Mouse (Mus musculus): ENCODE measurements around the gene Fam162a. TPM values are rescaled to one million over a fixed set of nuclear protein-coding genes. Genes with fewer than 3 reads are reported as not detected.
A peak's percentile ranks its signal among the peaks of the same experiment; 100 is the strongest.

Gene Fam162a
- polyA plus RNA-seq, 1 experiment, result 94.6 TPM

DNA sequence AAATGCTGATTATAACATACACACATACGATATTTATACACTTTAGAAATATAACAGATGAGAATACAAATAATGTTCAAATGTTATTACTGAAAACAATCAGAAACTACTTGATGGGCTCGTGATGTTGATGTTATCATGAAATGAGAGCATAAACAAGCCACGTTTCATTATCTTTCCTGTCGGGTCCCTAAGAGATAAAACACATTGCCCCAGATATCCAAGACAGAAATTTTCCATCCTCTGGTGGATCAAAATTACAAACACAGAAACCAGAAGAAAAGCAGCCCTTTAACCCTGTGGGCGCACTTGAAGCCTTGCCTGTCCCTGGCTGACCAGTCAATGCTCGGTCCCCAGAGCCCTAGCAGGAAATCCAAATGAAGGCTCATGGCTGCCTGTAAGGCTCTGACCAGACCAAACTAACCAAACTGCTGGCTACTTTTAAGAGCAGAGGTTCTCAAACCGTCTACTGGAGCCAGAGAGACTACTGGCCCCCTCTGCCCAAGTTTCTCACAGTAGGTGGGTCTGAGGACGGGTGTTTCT lies 13.4 kb downstream of the Fam162a start:
- no peak for TF ChIP-seq CTCF (conservative IDR thresholded peaks at IDR 0.05; ENCODE audit: insufficient read depth, insufficient read length, low read depth, low read length)
- no peak for TF ChIP-seq POLR2A (IDR thresholded peaks at IDR 0.05; ENCODE audit: low read depth, low read length)
- no peaks in the 10 kb centered on the region for H3K36me3 ChIP-seq (ENCODE audit: control insufficient read depth, insufficient read depth, low read length)
- 71% methylated on average over 8 of the region's 8 CpGs for WGBS
- no peak overlapping the region for H3K4me3 ChIP-seq (ENCODE audit: insufficient read depth, low read depth, low read length)
- H3K4me1 ChIP-seq (ENCODE audit: control insufficient read depth, insufficient read depth, low read length), result no peaks in the 10 kb centered on the region
- peak overlapping the region; percentile 47; the same call in 1 of the 2 replicates for H3K27ac ChIP-seq (ENCODE audit: insufficient read depth, low read depth, low read length)
- H3K27me3 ChIP-seq (replicated peaks; ENCODE audit: control insufficient read depth, insufficient read depth, low read length), result no peaks in the 10 kb centered on the region
- peak; percentile 35 for DNase-seq

DNA sequence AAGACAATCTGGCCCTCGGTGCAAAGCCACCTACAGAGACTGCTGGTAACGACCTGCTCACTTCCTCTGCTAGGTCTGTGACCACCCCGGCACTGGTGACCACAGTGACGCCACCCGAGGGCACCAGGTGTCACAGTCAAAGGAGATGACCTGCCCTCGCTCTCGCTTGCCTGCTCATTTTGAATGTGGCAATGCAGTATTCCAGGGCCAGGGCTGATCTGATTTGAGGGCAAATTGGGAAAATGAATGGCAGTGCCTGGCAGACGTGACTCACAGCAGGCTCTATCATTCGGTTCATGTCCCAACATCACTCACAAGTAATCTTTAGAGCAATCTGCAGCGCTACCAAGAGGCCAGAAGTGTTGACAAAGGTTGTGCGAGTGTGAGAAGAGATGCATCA lies 15.0 kb downstream of the Fam162a start:
- no peak overlapping the region for H3K27ac ChIP-seq (ENCODE audit: insufficient read depth, low read depth, low read length)
- H3K27me3 ChIP-seq (replicated peaks; ENCODE audit: control insufficient read depth, insufficient read depth, low read length), result no peaks in the 10 kb centered on the region
- no peaks in the 10 kb centered on the region for H3K4me1 ChIP-seq (ENCODE audit: control insufficient read depth, insufficient read depth, low read length)
- WGBS, result 87% methylated on average over 11 of the region's 11 CpGs
- H3K36me3 ChIP-seq (ENCODE audit: control insufficient read depth, insufficient read depth, low read length), result no peaks in the 10 kb centered on the region
- no peak overlapping the region for H3K4me3 ChIP-seq (ENCODE audit: insufficient read depth, low read depth, low read length)
- TF ChIP-seq CTCF (conservative IDR thresholded peaks at IDR 0.05; ENCODE audit: insufficient read depth, insufficient read length, low read depth, low read length), result no peak
- TF ChIP-seq POLR2A (IDR thresholded peaks at IDR 0.05; ENCODE audit: low read depth, low read length), result no peak
- DNase-seq, result no peak

- H3K4me3 ChIP-seq (ENCODE audit: insufficient read depth, low read depth, low read length), result no peak overlapping the region
- H3K27me3 ChIP-seq (replicated peaks; ENCODE audit: control insufficient read depth, insufficient read depth, low read length), result no peaks in the 10 kb centered on the region
- H3K4me1 ChIP-seq (ENCODE audit: control insufficient read depth, insufficient read depth, low read length), result no peaks in the 10 kb centered on the region
- 96% methylated on average over 8 of the region's 8 CpGs for WGBS
- H3K36me3 ChIP-seq (ENCODE audit: control insufficient read depth, insufficient read depth, low read length), result no peaks in the 10 kb centered on the region
- no peak overlapping the region for H3K27ac ChIP-seq (ENCODE audit: insufficient read depth, low read depth, low read length)
- DNase-seq, result no peak
- no peak for TF ChIP-seq POLR2A (IDR thresholded peaks at IDR 0.05; ENCODE audit: low read depth, low read length)
- TF ChIP-seq CTCF (conservative IDR thresholded peaks at IDR 0.05; ENCODE audit: insufficient read depth, insufficient read length, low read depth, low read length), result no peak
Measured at GRCm38 (mm10) chr16:36054920-36055319, 16.5 kb downstream of the Fam162a start.

GRCm38 (mm10) chr16:36053524-36054275 lies 17.7 kb downstream of the Fam162a start:
- DNase-seq, result no peak
- TF ChIP-seq POLR2A (IDR thresholded peaks at IDR 0.05; ENCODE audit: low read depth, low read length) (no peak), CTCF (conservative IDR thresholded peaks at IDR 0.05; ENCODE audit: insufficient read depth, insufficient read length, low read depth, low read length) (no peak)
- Histone ChIP-seq H3K4me1 (ENCODE audit: control insufficient read depth, insufficient read depth, low read length) (no peaks in the 10 kb centered on the region), H3K36me3 (ENCODE audit: control insufficient read depth, insufficient read depth, low read length) (peaks cover 4% of the 10 kb centered on the region; the same call in 1 of the 2 replicates), H3K4me3 (ENCODE audit: insufficient read depth, low read depth, low read length) (no peak overlapping the region), H3K27me3 (replicated peaks; ENCODE audit: control insufficient read depth, insufficient read depth, low read length) (no peaks in the 10 kb centered on the region), H3K27ac (ENCODE audit: insufficient read depth, low read depth, low read length) (no peak overlapping the region)
- WGBS, result 84% methylated on average over 6 of the region's 6 CpGs

GRCm38 (mm10) chr16:36051491-36051890 lies 19.9 kb downstream of the Fam162a start:
- 89% methylated on average over 6 of the region's 6 CpGs for WGBS
- peaks cover 4% of the 10 kb centered on the region; the same call in 1 of the 2 replicates for H3K36me3 ChIP-seq (ENCODE audit: control insufficient read depth, insufficient read depth, low read length)
- TF ChIP-seq CTCF (conservative IDR thresholded peaks at IDR 0.05; ENCODE audit: insufficient read depth, insufficient read length, low read depth, low read length), result no peak
- no peak for TF ChIP-seq POLR2A (IDR thresholded peaks at IDR 0.05; ENCODE audit: low read depth, low read length)

GRCm38 (mm10) chr16:36047538-36047937 lies 23.9 kb downstream of the Fam162a start:
- no peak for DNase-seq
- WGBS, result 94% methylated on average over 4 of the region's 4 CpGs
- Histone ChIP-seq H3K4me1 (ENCODE audit: control insufficient read depth, insufficient read depth, low read length) (no peaks in the 10 kb centered on the region), H3K4me3 (ENCODE audit: insufficient read depth, low read depth, low read length) (no peak overlapping the region), H3K27ac (ENCODE audit: insufficient read depth, low read depth, low read length) (no peak overlapping the region), H3K27me3 (replicated peaks; ENCODE audit: control insufficient read depth, insufficient read depth, low read length) (no peaks in the 10 kb centered on the region), H3K36me3 (ENCODE audit: control insufficient read depth, insufficient read depth, low read length) (peaks cover 4% of the 10 kb centered on the region; the same call in 1 of the 2 replicates)
- no peak for TF ChIP-seq CTCF (conservative IDR thresholded peaks at IDR 0.05; ENCODE audit: insufficient read depth, insufficient read length, low read depth, low read length)
- no peak for TF ChIP-seq POLR2A (IDR thresholded peaks at IDR 0.05; ENCODE audit: low read depth, low read length)

More at GRCm38 (mm10) chr16:36051491-36051890, 19.9 kb downstream of the Fam162a start:
- Histone ChIP-seq H3K4me3 (ENCODE audit: insufficient read depth, low read depth, low read length) (no peak overlapping the region), H3K4me1 (ENCODE audit: control insufficient read depth, insufficient read depth, low read length) (no peaks in the 10 kb centered on the region), H3K27ac (ENCODE audit: insufficient read depth, low read depth, low read length) (no peak overlapping the region), H3K27me3 (replicated peaks; ENCODE audit: control insufficient read depth, insufficient read depth, low read length) (no peaks in the 10 kb centered on the region)
- no peak for DNase-seq

DNA sequence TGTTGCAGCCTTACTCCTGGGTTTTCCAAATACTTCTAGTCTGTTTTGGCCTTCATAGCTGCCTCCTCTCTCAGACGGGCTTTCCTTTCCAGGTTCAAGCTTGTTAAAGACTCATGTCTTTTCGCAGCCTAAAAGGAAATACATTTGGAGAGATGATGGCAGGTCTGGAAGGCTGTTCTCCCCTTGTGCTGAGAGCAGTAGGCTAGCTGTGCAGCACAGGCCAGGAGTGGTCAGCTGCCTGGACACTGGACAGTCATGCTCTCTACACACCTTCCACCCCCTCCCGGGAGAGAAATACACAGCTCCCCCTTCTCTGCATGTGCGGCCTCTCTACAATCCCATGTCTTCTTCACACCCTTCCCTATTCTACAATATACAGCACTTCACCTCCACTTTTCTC lies 27.4 kb downstream of the Fam162a start:
- Histone ChIP-seq H3K4me3 (ENCODE audit: insufficient read depth, low read depth, low read length) (no peak overlapping the region), H3K27ac (ENCODE audit: insufficient read depth, low read depth, low read length) (no peak overlapping the region), H3K36me3 (ENCODE audit: control insufficient read depth, insufficient read depth, low read length) (no peaks in the 10 kb centered on the region; the same call in 1 of the 2 replicates), H3K4me1 (ENCODE audit: control insufficient read depth, insufficient read depth, low read length) (peaks cover 4% of the 10 kb centered on the region; the same call in 1 of the 2 replicates), H3K27me3 (replicated peaks; ENCODE audit: control insufficient read depth, insufficient read depth, low read length) (no peaks in the 10 kb centered on the region)
- 81% methylated on average over 4 of the region's 4 CpGs for WGBS
- TF ChIP-seq POLR2A (IDR thresholded peaks at IDR 0.05; ENCODE audit: low read depth, low read length) (no peak), CTCF (conservative IDR thresholded peaks at IDR 0.05; ENCODE audit: insufficient read depth, insufficient read length, low read depth, low read length) (no peak)
- no peak for DNase-seq
